In the genomic region with DNA sequence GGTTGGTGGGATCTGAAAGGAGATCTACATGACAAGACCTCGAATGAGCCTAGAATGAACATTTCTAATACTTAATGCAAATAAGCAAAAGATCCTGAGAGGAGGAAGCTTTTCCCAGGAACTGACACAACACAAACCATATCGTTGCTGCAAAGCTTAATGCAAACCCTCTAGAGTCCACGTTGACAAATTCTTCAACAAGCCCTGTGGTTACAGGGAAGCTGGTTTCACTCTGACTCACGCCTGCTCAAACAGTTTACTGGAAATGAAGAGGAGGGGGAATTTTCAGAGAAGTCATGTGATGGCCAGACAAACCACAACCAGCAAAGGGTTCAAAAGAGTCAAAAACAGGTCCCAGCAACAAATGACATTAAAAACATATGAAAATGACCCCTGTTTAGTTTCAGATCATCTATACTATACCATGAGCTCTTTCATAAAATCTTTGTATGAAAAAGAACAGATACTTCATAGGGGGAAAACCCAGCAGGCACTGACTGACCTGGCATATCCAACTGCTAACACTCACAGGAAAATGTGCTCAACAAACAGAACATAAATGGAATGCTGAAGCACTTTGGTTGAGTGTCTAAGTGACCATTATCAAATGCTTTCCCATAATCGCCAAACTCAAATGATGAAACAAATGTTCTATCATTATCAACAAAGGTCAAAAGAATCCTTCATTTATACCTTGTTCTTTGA, we compare ENCODE assay signal across 8 mouse cellular contexts. TPM values are rescaled to one million over a fixed set of nuclear protein-coding genes. Genes with fewer than 3 reads are reported as not detected.
A peak's percentile ranks its signal among the peaks of the same experiment; 100 is the strongest.
DNase-seq lines count a peak whose midpoint lies in the region; ATAC-seq lines count a peak whose summit lies in the region.

No protein-coding gene starts in this region.

- peak; percentile 34 for DNase-seq in layer of hippocampus, adult 11-12 months (ENCODE audit: low spot score)
- no peak for DNase-seq in layer of hippocampus, adult 8-10 months (ENCODE audit: low spot score in 2 of 2)
- DNase-seq in MN1 (ENCODE audit: low spot score): peak; percentile 11
- DNase-seq in monocyte, adult 2 months (ENCODE audit: low read depth in 1 of 2, low spot score in 2 of 2): peak; percentile 48 to 50
- DNase-seq in kidney, adult 11 months: no peak
- no peak for DNase-seq in adrenal gland, postnatal 25 days
- DNase-seq in ovary, adult 18-20 months (ENCODE audit: low spot score): no peak

- peak; percentile 62 to 75 for ATAC-seq in hematopoietic stem cell, adult 5-6 weeks (replicated peaks in 1 of 2; ENCODE audit: insufficient read depth in 1 of 2, low FRiP score in 2 of 2, low TSS enrichment in 1 of 2, low read depth in 1 of 2, poor library complexity in 2 of 2, severe bottlenecking in 2 of 2)

RNA-seq across cellular contexts. Expression of a gene that starts 59.2 kb away (rescaled TPM):
- 100 to 1,000 TPM in 3 of 4 experiments, 10 to 100 TPM in 1; 97.5 to 125 (median 114) TPM for total RNA-seq in layer of hippocampus, adult 8-10 months (2022)
- 137 and 202 TPM in 2 replicates for total RNA-seq in hematopoietic stem cell, adult 5-6 weeks (2017)
- 105 and 162 TPM in 2 replicates for total RNA-seq in adrenal gland, postnatal 25 days (2021)

RNA-seq across cellular contexts. Expression of a gene that starts 59.4 kb away (rescaled TPM):
- total RNA-seq in layer of hippocampus, adult 8-10 months (2022): 10 to 100 TPM in 2 of 4 experiments, 1 to 10 TPM in 2; 9.2 to 10.6 (median 10.0) TPM
- 26.0 and 28.4 TPM in 2 replicates for total RNA-seq in hematopoietic stem cell, adult 5-6 weeks (2017)
- 18.2 and 18.8 TPM in 2 replicates for total RNA-seq in adrenal gland, postnatal 25 days (2021)

Comparison
In these comparisons a context has a peak if more than half of its experiments do, and no peak if none do; other contexts are left out.
1. DNase-seq: peak in layer of hippocampus, adult 11-12 months (single experiment), MN1 (single experiment) and monocyte, adult 2 months (2 of 2); none in layer of hippocampus, adult 8-10 months (0 of 2), kidney, adult 11 months (single experiment), adrenal gland, postnatal 25 days (single experiment) and ovary, adult 18-20 months (single experiment).